8 mouse cellular contexts compared by ENCODE assay signal in the genomic region with DNA sequence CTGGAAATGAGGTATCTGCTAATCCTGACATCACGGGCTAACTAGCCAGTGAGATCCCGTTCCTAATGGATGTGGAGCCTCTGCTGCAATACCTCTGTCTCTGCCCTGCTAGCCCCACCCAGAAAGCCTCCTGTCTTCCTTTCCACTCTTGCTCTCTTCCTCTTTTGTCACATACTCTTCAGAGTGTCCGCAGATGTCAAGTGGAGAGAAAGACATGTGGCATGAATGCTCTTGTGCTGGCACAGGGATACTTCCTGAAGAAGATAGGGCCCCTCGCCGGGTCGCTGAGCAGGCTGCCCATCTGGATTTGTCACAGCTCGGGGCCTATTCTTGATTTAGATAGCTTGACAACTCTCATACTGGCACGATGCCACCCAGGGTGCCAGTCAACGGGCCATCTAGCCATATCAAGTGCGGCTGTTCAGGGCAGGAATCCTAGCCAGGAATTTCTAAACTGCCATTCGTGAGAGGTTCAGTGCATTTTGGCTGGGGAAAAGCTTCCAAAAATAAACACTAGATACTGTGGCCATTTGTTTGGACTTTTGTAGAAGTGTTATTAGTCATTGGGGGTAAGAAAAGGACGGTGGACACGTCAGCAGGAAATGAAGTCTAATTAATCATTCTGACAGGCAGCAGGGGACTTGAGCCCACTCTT. TPM values are rescaled to one million over a fixed set of nuclear protein-coding genes. Genes with fewer than 3 reads are reported as not detected.
DNase-seq lines count a peak whose midpoint lies in the region; ATAC-seq lines count a peak whose summit lies in the region.

No protein-coding gene starts in this region.

- WGBS in heart, embryonic 12.5 days: 11% methylated on average over 13 of the region's 13 CpGs
- whole genome bisulfite sequencing in kidney, embryonic 16.5 days: 22% methylated on average over 13 of the region's 13 CpGs
- WGBS in neural tube, embryonic 14.5 days: 40% methylated on average over 13 of the region's 13 CpGs

- peak; percentile 48; the same call in 1 of the 2 replicates for ATAC-seq in heart, embryonic 12.5 days (ENCODE audit: insufficient number of reproducible peaks, low FRiP score)
- ATAC-seq in kidney, embryonic 16.5 days (ENCODE audit: low FRiP score, low TSS enrichment): 0 out of 2 replicates have a peak, but pooled peaks have one; percentile 39
- peak; percentile 60; the same call in 1 of the 2 replicates for ATAC-seq in neural tube, embryonic 14.5 days (ENCODE audit: low read depth)

- no peak overlapping the region for H3K4me3 ChIP-seq in heart, embryonic 12.5 days
- H3K4me3 ChIP-seq in kidney, embryonic 16.5 days (ENCODE audit: low read length): no peak overlapping the region
- no peak overlapping the region for H3K4me3 ChIP-seq in neural tube, embryonic 14.5 days (ENCODE audit: low read depth, low read length)

- no peaks in the 10 kb centered on the region for H3K36me3 ChIP-seq in heart, embryonic 12.5 days
- no peaks in the 10 kb centered on the region for H3K36me3 ChIP-seq in kidney, embryonic 16.5 days (ENCODE audit: insufficient read depth, low read length)
- no peaks in the 10 kb centered on the region for H3K36me3 ChIP-seq in neural tube, embryonic 14.5 days (ENCODE audit: control insufficient read depth, insufficient read depth, low read length)

- DNase-seq in left cerebral cortex, postnatal 4 days: peak; percentile 90
- DNase-seq in left cerebral cortex, adult 8-10 months (ENCODE audit: low spot score in 2 of 2): no peak
- peak; percentile 56 for DNase-seq in adrenal gland, postnatal 25 days
- no peak for DNase-seq in embryo, embryonic 11 days
- no peak for DNase-seq in cerebellum, adult 9-10 months

- peak overlapping the region; percentile 37 for H3K4me2 ChIP-seq in heart, embryonic 12.5 days
- H3K4me2 ChIP-seq in kidney, embryonic 16.5 days (replicated peaks; ENCODE audit: low read depth, low read length): no peak overlapping the region
- no peak overlapping the region for H3K4me2 ChIP-seq in neural tube, embryonic 14.5 days (ENCODE audit: low read depth, low read length)

- peaks cover 36% of the 10 kb centered on the region for H3K4me1 ChIP-seq in heart, embryonic 12.5 days (replicated peaks)
- peaks cover 12% of the 10 kb centered on the region for H3K4me1 ChIP-seq in kidney, embryonic 16.5 days (ENCODE audit: insufficient read depth, low read length)
- H3K4me1 ChIP-seq in neural tube, embryonic 14.5 days (ENCODE audit: control insufficient read depth, insufficient read depth, low read length): no peaks in the 10 kb centered on the region

- no peak overlapping the region for H3K9ac ChIP-seq in heart, embryonic 12.5 days
- no peak overlapping the region for H3K9ac ChIP-seq in kidney, embryonic 16.5 days (replicated peaks; ENCODE audit: low read length)
- H3K9ac ChIP-seq in neural tube, embryonic 14.5 days (replicated peaks; ENCODE audit: low read depth, low read length): no peak overlapping the region

- no peaks in the 10 kb centered on the region for H3K9me3 ChIP-seq in heart, embryonic 12.5 days (replicated peaks)
- H3K9me3 ChIP-seq in kidney, embryonic 16.5 days (ENCODE audit: low read length): no peaks in the 10 kb centered on the region
- H3K9me3 ChIP-seq in neural tube, embryonic 14.5 days (ENCODE audit: control insufficient read depth, low read length): no peaks in the 10 kb centered on the region

- intact Hi-C loops in left cerebral cortex, postnatal 4 days (cut with DNase I): no loop called here

- H3K27ac ChIP-seq in heart, embryonic 12.5 days (ENCODE audit: poor library complexity, severe bottlenecking): peak overlapping the region; percentile 65
- peak overlapping the region; percentile 40; the same call in 1 of the 2 replicates for H3K27ac ChIP-seq in kidney, embryonic 16.5 days (ENCODE audit: low read length)
- H3K27ac ChIP-seq in neural tube, embryonic 14.5 days (ENCODE audit: low read depth, low read length): no peak overlapping the region

- no peaks in the 10 kb centered on the region for H3K27me3 ChIP-seq in heart, embryonic 12.5 days (replicated peaks)
- no peaks in the 10 kb centered on the region for H3K27me3 ChIP-seq in kidney, embryonic 16.5 days (ENCODE audit: insufficient read depth, low read length)
- no peaks in the 10 kb centered on the region for H3K27me3 ChIP-seq in neural tube, embryonic 14.5 days (ENCODE audit: control insufficient read depth, insufficient read depth, low read length)

RNA-seq across cellular contexts. Expression of gene Krr1, which starts 35.8 kb away (rescaled TPM):
- 10 to 100 TPM; 32.7 to 35.8 TPM for total RNA-seq in left cerebral cortex, postnatal 4 days (2021)
- total RNA-seq in left cerebral cortex, adult 8-10 months (2022): 10 to 100 TPM; 37.3 to 43.5 (median 40.3) TPM
- total RNA-seq in adrenal gland, postnatal 25 days (2021): 39.0 and 42.0 TPM in 2 replicates
- polyA plus RNA-seq in heart, embryonic 12.5 days (2016; fragmentation: Nextera tagmentation; extraction: Ambion mirVana): 29.8 and 32.8 TPM in 2 replicates
- polyA plus RNA-seq in kidney, embryonic 16.5 days (2015; fragmentation: Nextera tagmentation; extraction: Ambion mirVana): 48.7 and 49.2 TPM in 2 replicates
- polyA plus RNA-seq in neural tube, embryonic 14.5 days (2014; fragmentation: Nextera tagmentation; extraction: Ambion mirVana): 36.8 and 37.9 TPM in 2 replicates

Comparison
In these comparisons a context has a peak if more than half of its experiments do, and no peak if none do; other contexts are left out.
1. DNase-seq: peak in left cerebral cortex, postnatal 4 days (single experiment) and adrenal gland, postnatal 25 days (single experiment); none in left cerebral cortex, adult 8-10 months (0 of 2), embryo, embryonic 11 days (single experiment) and cerebellum, adult 9-10 months (single experiment).
2. Peak in every context shown above with its lines, with median percentiles within 50 percentile points of each other: ATAC-seq.